Mouse (Mus musculus) intestine, embryonic 15.5 days (tissue): Measurements from ENCODE around the gene Hoxc4. TPM values are rescaled to one million over a fixed set of nuclear protein-coding genes. Genes with fewer than 3 reads are reported as not detected.

Source experiments
- ATAC-seq: fragments of 200-750 bp; cut with Nextera tagmentation; 2 replicates; pipeline ENCODE4 v1.8.0; 2017; ENCODE audit warnings: moderate TSS enrichment, moderate library complexity
- H3K27ac ChIP-seq: fragments of 300-500 bp; sonication (generic); 2 replicates; pipeline ENCODE4 v1.5.1; 2015; ENCODE audit warnings: mild to moderate bottlenecking, inconsistent platforms
- H3K27me3 ChIP-seq: fragments of 300-500 bp; sonication (generic); replicated peaks from 2 replicates; pipeline ENCODE4 v1.6.1; 2015; ENCODE audit warnings: inconsistent platforms
- H3K36me3 ChIP-seq: fragments of 300-500 bp; sonication (generic); 2 replicates; pipeline ENCODE4 v1.6.1; 2015; ENCODE audit warnings: inconsistent platforms
- H3K4me1 ChIP-seq: fragments of 300-500 bp; sonication (generic); replicated peaks from 2 replicates; pipeline ENCODE4 v1.6.1; 2015; ENCODE audit warnings: inconsistent platforms
- H3K4me2 ChIP-seq: fragments of 300-500 bp; sonication (generic); replicated peaks from 2 replicates; pipeline ENCODE4 v1.6.1; 2015; ENCODE audit warnings: mild to moderate bottlenecking, inconsistent platforms
- H3K4me3 ChIP-seq: fragments of 300-500 bp; sonication (generic); replicated peaks from 2 replicates; pipeline ENCODE4 v1.5.1; 2015; ENCODE audit warnings: inconsistent platforms
- H3K9ac ChIP-seq: fragments of 300-500 bp; sonication (generic); 2 replicates; pipeline ENCODE4 v1.6.1; 2015; ENCODE audit warnings: inconsistent platforms
- H3K9me3 ChIP-seq: fragments of 300-500 bp; sonication (generic); 2 replicates; pipeline ENCODE4 v1.6.1; 2016; ENCODE audit warnings: inconsistent platforms
- WGBS: fragments of 180-500 bp; shearing (Covaris S2); methylation state at CpG from one replicate; pipeline ENCODE4 v1.1.7; 2015; 5-methylcytosine and 5-hydroxymethylcytosine counted together
- microRNA counts: library from miRNA; unstranded; fragments of <30 nt; microRNA quantifications from one replicate; lab custom pipeline; 2016
- polyA plus RNA-seq: library from polyadenylated mRNA; unstranded; fragments of >200 nt; fragmentation: Nextera tagmentation; extraction: Ambion mirVana; gene quantifications from 2 replicates; pipeline ENCODE4 v1.2.1, GENCODE M21; 2015

Hoxc4 gene
- polyA plus RNA-seq, 1 experiment from 2014 or later, result 10.6 TPM

- H3K27me3 ChIP-seq, result peaks cover 34% of the 10 kb centered on the region
- H3K36me3 ChIP-seq, result no peaks in the 10 kb centered on the region
- H3K9me3 ChIP-seq, result no peaks in the 10 kb centered on the region
- no peak overlapping the region for H3K4me3 ChIP-seq
- H3K4me2 ChIP-seq, result no peak overlapping the region
- H3K4me1 ChIP-seq, result peaks cover 20% of the 10 kb centered on the region
- ATAC-seq, result no peak
- no peak overlapping the region for H3K9ac ChIP-seq
- whole genome bisulfite sequencing, result 46% methylated on average over 4 of the region's 4 CpGs
- H3K27ac ChIP-seq, result no peak overlapping the region
These were observed 63.9 kb downstream of the Hoxc4 start for GRCm38 (mm10) chr15:103082622-103083021.

- Histone ChIP-seq H3K4me1 (peaks cover 20% of the 10 kb centered on the region), H3K36me3 (no peaks in the 10 kb centered on the region), H3K27ac (no peak overlapping the region), H3K4me3 (no peak overlapping the region), H3K9me3 (no peaks in the 10 kb centered on the region), H3K9ac (no peak overlapping the region), H3K27me3 (peaks cover 39% of the 10 kb centered on the region), H3K4me2 (no peak overlapping the region)
- 71% methylated on average over 1 of the region's 1 CpGs for whole genome bisulfite sequencing
- no peak for ATAC-seq
These were observed 64.9 kb downstream of the Hoxc4 start for GRCm38 (mm10) chr15:103083598-103083997.

GRCm38 (mm10) chr15:103084944-103085343 is 66.2 kb downstream of the Hoxc4 start:
- Histone ChIP-seq H3K4me2 (no peak overlapping the region), H3K27me3 (peaks cover 40% of the 10 kb centered on the region), H3K4me3 (no peak overlapping the region), H3K4me1 (peaks cover 20% of the 10 kb centered on the region), H3K27ac (no peak overlapping the region), H3K9me3 (no peaks in the 10 kb centered on the region), H3K9ac (no peak overlapping the region), H3K36me3 (no peaks in the 10 kb centered on the region)
- WGBS, result 80% methylated on average over 1 of the region's 1 CpGs
- no peak for ATAC-seq

GRCm38 (mm10) chr15:103085831-103086671 is 67.3 kb downstream of the Hoxc4 start:
- ATAC-seq, result peak; percentile 52
- Histone ChIP-seq H3K36me3 (no peaks in the 10 kb centered on the region), H3K4me3 (peak overlapping the region; percentile 22), H3K4me2 (peak overlapping the region; percentile 58), H3K9ac (peak overlapping the region; percentile 39), H3K4me1 (peaks cover 20% of the 10 kb centered on the region), H3K27ac (no peak overlapping the region), H3K27me3 (peaks cover 45% of the 10 kb centered on the region), H3K9me3 (no peaks in the 10 kb centered on the region)
- WGBS, result 4% methylated on average over 61 of the region's 61 CpGs

MicroRNA genes within 50 kb of the gene (microRNA counts, 519-probe panel; counts per million panel counts)
- microRNA mmu-miR-615-3p (lab: Ali Mortazavi, UCI) (97.1 counts per million, percentile 29 among the panel's probes with 10 or more counts), microRNA mmu-miR-615-5p (lab: Ali Mortazavi, UCI) (97.1 counts per million, percentile 29 among the panel's probes with 10 or more counts)

Other genes with a start within 250 kb of the Hoxc4 start
- gene Hoxc13, start 97.8 kb upstream of the Hoxc4 start, polyA plus RNA-seq, result not detected in 2 replicates
- not detected in 2 replicates for gene Hoxc12, start 82.2 kb upstream of the Hoxc4 start, polyA plus RNA-seq
- gene Hoxc11, start 64.5 kb upstream of the Hoxc4 start, polyA plus RNA-seq, result not detected in 2 replicates
- gene Hoxc10, start 52.1 kb upstream of the Hoxc4 start, polyA plus RNA-seq, result 1.9 and 2.6 TPM in 2 replicates
- 7.7 and 10.1 TPM in 2 replicates for gene Hoxc5, start 51.5 kb upstream of the Hoxc4 start, polyA plus RNA-seq
- 1.3 and 1.4 TPM in 2 replicates for gene Hoxc9, start 42.5 kb upstream of the Hoxc4 start, polyA plus RNA-seq
- 6.2 and 7.0 TPM in 2 replicates for gene Hoxc8, start 28.3 kb upstream of the Hoxc4 start, polyA plus RNA-seq
- gene Hoxc6, start 20.7 kb upstream of the Hoxc4 start, polyA plus RNA-seq, result 5.7 and 6.1 TPM in 2 replicates
- gene Smug1, start 148.2 kb downstream of the Hoxc4 start, polyA plus RNA-seq, result 17.8 and 18.2 TPM in 2 replicates
- gene Cbx5, start 220.9 kb downstream of the Hoxc4 start, polyA plus RNA-seq, result 86.7 and 98.0 TPM in 2 replicates
- 652 and 741 TPM in 2 replicates for gene Hnrnpa1, start 221.5 kb downstream of the Hoxc4 start, polyA plus RNA-seq
- 3.5 and 4.9 TPM in 2 replicates for gene Nfe2, start 239.5 kb downstream of the Hoxc4 start, polyA plus RNA-seq